Mouse (Mus musculus): Measurements from ENCODE around the gene Ppp1r13l.

Gene Ppp1r13l

DNA sequence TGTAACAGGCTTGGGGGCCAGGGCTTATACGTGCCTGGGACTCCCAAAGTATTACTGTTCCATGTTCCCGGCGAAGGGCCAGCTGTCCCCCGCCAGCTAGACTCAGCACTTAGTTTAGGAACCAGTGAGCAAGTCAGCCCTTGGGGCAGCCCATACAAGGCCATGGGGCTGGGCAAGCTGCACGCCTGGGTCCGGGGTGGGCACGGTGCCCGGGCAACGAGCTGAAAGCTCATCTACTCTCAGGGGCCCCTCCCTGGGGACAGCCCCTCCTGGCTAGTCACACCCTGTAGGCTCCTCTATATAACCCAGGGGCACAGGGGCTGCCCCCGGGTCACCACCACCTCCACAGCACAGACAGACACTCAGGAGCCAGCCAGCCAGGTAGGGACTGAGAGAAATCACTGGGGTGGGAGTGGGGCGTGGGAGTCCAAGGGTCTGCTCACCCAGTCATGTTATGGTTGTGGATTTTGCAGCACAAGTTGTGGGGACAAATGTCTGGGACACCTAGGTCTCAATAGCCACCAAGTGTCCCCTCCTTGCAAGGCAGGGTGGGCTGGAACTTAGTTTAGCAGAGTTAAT is 51.3 kb downstream of the Ppp1r13l start:
- in situ Hi-C loops (cut with MboI, MseI): loop anchor here (5.0 kb wide), 1 partner anchor 86 kb away; no protein-coding TSS in a partner anchor

DNA sequence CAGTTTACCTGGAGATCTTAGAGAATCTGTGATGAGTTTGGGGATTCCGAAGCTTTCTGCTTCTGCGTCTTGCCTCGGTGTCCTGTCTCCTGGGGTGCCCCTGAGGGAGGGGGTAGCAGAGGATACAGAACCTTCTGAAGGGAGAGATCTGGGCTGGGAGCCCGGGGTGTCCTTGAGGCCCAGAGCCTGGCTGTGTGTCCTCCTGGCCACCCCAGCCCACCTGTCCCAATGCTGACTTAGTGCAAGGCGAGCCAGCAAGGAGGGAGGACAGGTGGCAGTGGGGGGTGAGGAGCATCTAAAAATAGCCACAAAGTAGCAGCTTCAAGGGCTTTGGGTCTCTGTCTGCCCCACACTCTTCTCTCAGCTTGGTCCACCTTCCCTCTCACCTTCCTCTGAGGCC is 52.2 kb downstream of the Ppp1r13l start:
- in situ Hi-C loops (cut with MboI, MseI): loop anchor here (5.0 kb wide), 1 partner anchor 86 kb away; no protein-coding TSS in a partner anchor

DNA sequence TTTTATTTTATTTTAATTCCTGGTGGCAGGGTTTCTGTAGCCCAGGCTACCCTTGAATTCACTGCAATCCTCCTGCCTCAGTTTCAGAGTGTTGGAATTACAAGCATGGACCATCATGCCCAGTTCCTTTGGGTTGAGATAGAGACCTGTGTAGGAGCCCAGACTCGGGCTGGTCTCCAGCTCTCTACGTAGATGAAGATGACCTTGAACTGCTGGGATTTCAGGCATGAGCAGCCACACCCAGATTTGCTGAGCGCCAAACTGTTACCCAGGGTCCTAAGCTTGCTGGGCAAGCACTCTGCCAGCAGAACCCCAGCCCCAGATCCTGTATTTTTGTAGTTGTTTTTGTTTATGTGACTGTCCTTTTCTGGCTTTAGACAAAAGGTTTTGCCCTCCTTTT is 54.0 kb downstream of the Ppp1r13l start:
- in situ Hi-C loops (cut with MboI, MseI): loop anchor here (5.0 kb wide), 1 partner anchor 84 kb away; no protein-coding TSS in a partner anchor

DNA sequence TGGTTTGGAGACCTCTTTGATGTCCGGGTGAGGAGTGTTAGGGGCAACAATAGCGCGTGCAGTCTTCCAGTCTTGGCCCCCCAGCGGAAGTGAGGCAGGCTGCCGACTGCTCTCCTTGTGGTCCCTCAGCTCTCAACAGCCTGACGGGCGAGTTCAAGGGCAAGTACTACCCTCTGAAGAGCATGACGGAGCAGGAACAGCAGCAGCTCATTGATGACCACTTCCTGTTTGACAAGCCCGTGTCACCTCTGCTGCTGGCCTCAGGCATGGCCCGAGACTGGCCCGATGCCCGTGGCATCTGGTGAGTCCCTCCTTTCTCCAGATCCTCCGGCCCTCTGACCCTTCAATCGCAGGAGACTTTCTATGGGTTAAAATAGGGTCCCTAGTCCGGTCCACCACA is 57.0 kb downstream of the Ppp1r13l start:
- in situ Hi-C loops (cut with MboI, MseI): no loop called here

DNA sequence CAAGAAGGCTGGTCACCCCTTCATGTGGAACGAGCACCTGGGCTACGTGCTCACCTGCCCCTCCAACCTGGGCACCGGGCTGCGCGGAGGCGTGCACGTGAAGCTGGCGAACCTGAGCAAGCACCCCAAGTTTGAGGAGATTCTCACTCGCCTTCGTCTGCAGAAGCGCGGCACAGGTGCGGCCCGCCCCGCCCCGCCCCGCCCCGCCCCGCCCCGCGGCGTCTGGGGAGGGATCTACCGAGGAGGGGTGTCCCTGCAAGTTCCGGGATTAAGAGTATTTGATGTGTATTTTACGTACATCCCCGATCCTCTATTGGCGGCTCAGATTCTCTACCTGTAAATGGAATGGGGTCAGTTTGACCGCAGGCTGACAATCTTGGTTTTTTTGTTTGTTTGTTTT is 60.6 kb downstream of the Ppp1r13l start:
- in situ Hi-C loops (cut with MboI, MseI): no loop called here

DNA sequence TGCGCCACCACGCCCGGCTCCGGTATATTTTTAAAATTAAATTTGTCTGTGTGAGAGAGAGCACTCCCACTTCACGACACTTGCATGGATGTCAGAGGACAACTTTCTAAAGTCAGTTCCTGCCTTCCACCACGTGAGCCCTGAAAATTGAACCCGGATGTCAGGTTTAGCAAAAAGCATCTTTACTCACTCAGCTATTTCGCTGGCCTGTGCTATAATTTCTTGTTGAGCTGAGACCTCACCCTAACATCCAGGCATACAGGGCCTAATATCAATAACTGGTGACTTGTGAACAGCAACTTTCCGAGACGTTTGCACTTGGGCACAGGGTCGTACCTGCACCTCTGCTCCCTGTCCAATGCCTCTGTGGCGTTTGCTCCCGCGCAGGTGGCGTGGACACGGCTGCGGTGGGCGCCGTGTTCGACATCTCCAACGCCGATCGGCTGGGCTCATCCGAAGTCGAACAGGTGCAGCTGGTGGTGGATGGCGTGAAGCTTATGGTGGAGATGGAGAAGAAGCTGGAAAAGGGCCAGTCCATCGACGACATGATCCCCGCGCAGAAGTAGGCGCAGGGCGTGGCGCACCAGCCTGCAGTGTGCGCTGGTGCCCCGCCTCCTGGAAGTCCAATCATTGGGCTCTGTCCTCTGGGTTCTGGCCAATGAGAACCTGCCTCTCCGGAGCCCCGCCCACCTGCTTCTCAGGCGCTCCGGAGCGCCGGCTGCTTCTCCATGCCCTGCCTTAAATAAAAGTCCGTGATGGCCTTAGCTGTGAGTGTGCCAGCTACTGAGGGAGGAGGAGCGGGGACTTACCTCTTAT is 61.5 kb downstream of the Ppp1r13l start:
- in situ Hi-C loops (cut with MboI, MseI): no loop called here

DNA sequence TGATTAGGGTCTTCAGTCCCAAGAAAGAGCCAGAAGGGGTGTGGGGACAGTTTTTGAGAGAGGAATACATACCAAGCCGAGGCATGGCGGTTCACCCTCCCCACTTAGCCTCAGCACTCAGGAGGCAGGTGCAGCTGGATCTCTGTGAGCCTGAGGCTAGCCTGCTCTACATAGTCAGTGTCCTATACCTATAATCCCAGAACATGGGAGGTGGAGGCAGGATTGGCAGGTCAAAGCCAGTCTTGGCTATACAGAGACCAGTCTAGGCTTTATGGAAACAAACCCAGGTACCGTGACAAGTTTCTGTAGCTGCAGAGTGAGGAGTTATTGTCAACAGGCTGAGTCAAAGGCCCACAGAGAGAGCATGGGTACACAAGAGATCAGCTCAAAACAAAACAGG is 63.5 kb downstream of the Ppp1r13l start:
- in situ Hi-C loops (cut with MboI, MseI): no loop called here

DNA sequence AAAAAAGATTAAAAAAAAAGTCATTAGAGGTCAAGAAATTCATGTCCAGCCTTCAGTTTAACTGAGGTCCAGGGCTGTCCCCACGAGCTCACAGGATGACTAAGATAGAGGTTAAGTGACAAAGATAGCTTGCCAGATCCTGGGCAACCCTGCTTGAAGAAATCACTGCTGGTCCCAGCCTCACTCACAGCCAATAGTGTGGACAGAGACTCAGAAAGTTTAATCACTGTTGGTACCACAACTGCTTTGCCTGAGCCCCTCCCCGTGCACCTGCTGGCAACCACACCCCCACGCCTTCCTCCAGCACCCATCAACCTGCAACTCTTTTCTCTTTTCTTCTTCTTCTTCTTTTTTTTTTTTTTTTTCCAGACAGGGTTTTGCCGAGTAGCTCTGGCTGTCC is 64.5 kb downstream of the Ppp1r13l start:
- in situ Hi-C loops (cut with MboI, MseI): no loop called here

DNA sequence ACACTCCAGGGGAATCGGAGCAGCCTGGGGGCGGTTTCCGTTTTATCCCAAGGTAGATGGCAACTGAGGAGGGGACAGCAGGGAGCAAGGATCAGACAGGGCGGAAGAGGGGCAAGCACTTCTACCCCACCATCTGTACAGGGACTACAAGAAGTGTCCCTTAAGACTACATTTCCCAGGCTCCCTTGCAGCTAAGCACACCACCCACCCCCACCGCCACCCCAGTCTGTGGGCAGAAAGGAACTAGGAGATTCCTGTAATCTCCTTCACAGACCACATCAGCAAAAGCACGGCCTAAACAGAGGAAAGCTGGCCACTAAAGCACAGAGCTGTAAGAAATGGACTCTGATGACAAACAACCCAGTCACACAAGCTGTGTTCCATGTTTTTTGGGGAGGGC is 66.8 kb downstream of the Ppp1r13l start:
- in situ Hi-C loops (cut with MboI, MseI): no loop called here

DNA sequence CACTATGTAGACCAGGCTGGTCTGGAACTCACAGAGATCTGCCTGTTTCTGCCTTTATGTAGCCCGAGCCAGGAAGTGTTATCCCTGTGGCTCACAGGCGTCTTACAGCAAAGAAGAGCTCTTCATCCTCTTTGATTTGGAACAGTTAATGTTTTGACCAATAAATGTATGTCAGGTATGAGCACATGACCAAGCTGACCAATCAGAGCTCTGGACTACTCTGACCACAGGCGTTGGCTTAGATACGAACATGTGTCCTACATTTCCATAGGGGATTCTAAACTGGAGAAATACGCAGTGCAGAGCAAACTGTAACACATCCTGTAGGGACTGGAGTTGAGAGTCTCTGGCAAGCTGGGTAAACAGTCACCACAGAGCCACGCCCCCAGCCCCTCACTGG is 67.3 kb downstream of the Ppp1r13l start:
- in situ Hi-C loops (cut with MboI, MseI): no loop called here
